In genomic region chr3:101551457-101552230, GRCm38 (mm10) we compare ENCODE assay signal across 8 mouse cellular contexts. TPM values are rescaled to one million over a fixed set of nuclear protein-coding genes. Genes with fewer than 3 reads are reported as not detected.
DNase-seq lines count a peak whose midpoint lies in the region; ATAC-seq and TF ChIP-seq lines count a peak whose summit lies in the region.

No protein-coding gene starts in this region.

- peak; percentile 82 for DNase-seq in ovary, adult 18-20 months (ENCODE audit: low spot score)
- no peak for DNase-seq in ovary, postnatal 14 days (ENCODE audit: low spot score)
- DNase-seq in heart, postnatal 0 days (ENCODE audit: low spot score), result peak; percentile 57
- peak; percentile 68 to 79 for DNase-seq in layer of hippocampus, adult 8-10 months (ENCODE audit: low spot score in 2 of 2)
- DNase-seq in lung, postnatal 14 days, result peak; percentile 42
- DNase-seq in spleen, postnatal 14 days (ENCODE audit: low spot score in 2 of 2), result peak; percentile 67 to 69
- no peak for DNase-seq in adipocyte (ENCODE audit: low spot score)

- no peak; the same call in 1 of the 2 replicates for TF ChIP-seq EP300 in heart, postnatal 0 days (IDR thresholded peaks at IDR 0.05; ENCODE audit: low read depth)

- H3K27me3 ChIP-seq in embryonic facial prominence, embryonic 13.5 days, result no peaks in the 10 kb centered on the region
- H3K27me3 ChIP-seq in heart, postnatal 0 days (ENCODE audit: control insufficient read depth, insufficient read depth, low read length), result no peaks in the 10 kb centered on the region

- TF ChIP-seq CTCF in heart, postnatal 0 days (IDR thresholded peaks at IDR 0.05; ENCODE audit: low read depth), result no peak

- no peak overlapping the region for H3K4me3 ChIP-seq in embryonic facial prominence, embryonic 13.5 days
- no peak overlapping the region; the same call in 1 of the 2 replicates for H3K4me3 ChIP-seq in heart, postnatal 0 days (ENCODE audit: low read depth, low read length)

- H3K4me2 ChIP-seq in embryonic facial prominence, embryonic 13.5 days, result peak overlapping the region; percentile 39
- H3K4me2 ChIP-seq in heart, postnatal 0 days (ENCODE audit: low read depth, low read length), result peak overlapping the region; percentile 39

- ATAC-seq in embryonic facial prominence, embryonic 13.5 days (ENCODE audit: insufficient number of reproducible peaks, insufficient read depth, low FRiP score, low TSS enrichment, low read depth), result no peak
- ATAC-seq in heart, postnatal 0 days (ENCODE audit: insufficient read depth, low read depth), result peak; percentile 79

- peak overlapping the region; percentile 16; the same call in 1 of the 2 replicates for H3K27ac ChIP-seq in embryonic facial prominence, embryonic 13.5 days
- peak overlapping the region; percentile 83 for H3K27ac ChIP-seq in heart, postnatal 0 days (ENCODE audit: low read depth)

- H3K9ac ChIP-seq in embryonic facial prominence, embryonic 13.5 days, result 0 out of 2 replicates have a peak overlapping the region, but pooled peaks have one; percentile 36
- H3K9ac ChIP-seq in heart, postnatal 0 days (replicated peaks; ENCODE audit: low read depth, low read length), result no peak overlapping the region

- H3K36me3 ChIP-seq in embryonic facial prominence, embryonic 13.5 days, result no peaks in the 10 kb centered on the region
- H3K36me3 ChIP-seq in heart, postnatal 0 days (replicated peaks; ENCODE audit: control insufficient read depth, insufficient read depth, low read length), result no peaks in the 10 kb centered on the region

- peaks cover 18% of the 10 kb centered on the region for H3K4me1 ChIP-seq in embryonic facial prominence, embryonic 13.5 days
- H3K4me1 ChIP-seq in heart, postnatal 0 days (ENCODE audit: control insufficient read depth, insufficient read depth), result peaks cover 28% of the 10 kb centered on the region

- no peaks in the 10 kb centered on the region for H3K9me3 ChIP-seq in embryonic facial prominence, embryonic 13.5 days
- no peaks in the 10 kb centered on the region for H3K9me3 ChIP-seq in heart, postnatal 0 days (replicated peaks; ENCODE audit: control insufficient read depth, low read length)

- 34% methylated on average over 26 of the region's 26 CpGs for WGBS in embryonic facial prominence, embryonic 13.5 days
- WGBS in heart, postnatal 0 days, result 14% methylated on average over 26 of the region's 26 CpGs

RNA-seq across cellular contexts. Expression of gene Atp1a1, which starts 52.8 kb away (rescaled TPM):
- 61.7 and 65.4 TPM in 2 replicates for polyA plus RNA-seq in embryonic facial prominence, embryonic 13.5 days (2015; fragmentation: Nextera tagmentation; extraction: Ambion mirVana)
- total RNA-seq in heart, postnatal 0 days (2014; rRNA removed; ENCODE audit: low replicate concordance), result 914 and 1,212 TPM in 2 replicates
- polyA plus RNA-seq in heart, postnatal 0 days (2015; fragmentation: Nextera tagmentation; extraction: Ambion mirVana), result 227 and 257 TPM in 2 replicates
- total RNA-seq in layer of hippocampus, adult 8-10 months (2022), result 100 to 1,000 TPM; 480 to 507 (median 482) TPM

Comparison
In these comparisons a context has a peak if more than half of its experiments do, and no peak if none do; other contexts are left out.
1. DNase-seq: peak in ovary, adult 18-20 months (single experiment), heart, postnatal 0 days (single experiment), layer of hippocampus, adult 8-10 months (2 of 2), lung, postnatal 14 days (single experiment) and spleen, postnatal 14 days (2 of 2); none in ovary, postnatal 14 days (single experiment) and adipocyte (single experiment).